Comparison of ENCODE assay signal across 5 mouse cellular contexts in genomic region chr14:42134571-42134970, GRCm38 (mm10). TPM values are rescaled to one million over a fixed set of nuclear protein-coding genes. Genes with fewer than 3 reads are reported as not detected.
"Had no signal": no experiment of that assay in that cellular context is flagged by ENCODE, and none has a peak within 500 bp of the region (broad histone marks: within the 10 kb centered on the region; RNA-seq: fewer than 3 reads in every experiment).

No protein-coding gene starts in this region.

RNA-seq across cellular contexts. Expression of gene Gm7951, which starts 17.4 kb away (rescaled TPM):
- total RNA-seq: layer of hippocampus, postnatal 36 days; left cerebral cortex, postnatal 36 days; liver, adult 2 months; megakaryocyte progenitor cell, adult 5-6 weeks; midbrain, postnatal 0 days had no signal

RNA-seq across cellular contexts. Expression of gene Gm17027, which starts 27.9 kb away (rescaled TPM):
- total RNA-seq: layer of hippocampus, postnatal 36 days; left cerebral cortex, postnatal 36 days; liver, adult 2 months; megakaryocyte progenitor cell, adult 5-6 weeks; midbrain, postnatal 0 days had no signal

RNA-seq across cellular contexts. Expression of gene Gm3573, which starts 56.0 kb away (rescaled TPM):
- total RNA-seq: liver, adult 2 months; megakaryocyte progenitor cell, adult 5-6 weeks; midbrain, postnatal 0 days had no signal
